28 mouse cellular contexts compared by ENCODE assay signal in the genomic region with DNA sequence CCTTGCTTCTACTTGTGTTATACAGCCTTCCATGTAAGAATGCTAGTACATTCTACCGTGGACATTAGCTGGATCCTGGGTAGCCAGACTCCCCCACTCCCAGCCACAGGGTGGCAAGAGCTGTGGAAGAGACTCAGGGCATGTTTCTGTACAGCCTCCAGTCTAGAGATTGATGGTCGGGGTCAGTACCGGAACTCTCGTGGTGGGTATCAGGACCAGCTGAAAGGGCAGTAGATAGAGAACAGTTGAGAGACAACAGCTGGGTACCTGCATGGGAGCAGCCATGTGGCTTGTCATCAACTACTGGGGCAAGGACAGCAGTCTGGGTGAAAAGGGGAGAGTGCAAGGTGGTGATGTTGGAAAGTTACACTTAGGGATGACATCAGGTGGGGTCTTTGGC. TPM values are rescaled to one million over a fixed set of nuclear protein-coding genes. Genes with fewer than 3 reads are reported as not detected.
A peak's percentile ranks its signal among the peaks of the same experiment; 100 is the strongest.
DNase-seq lines count a peak whose midpoint lies in the region; ATAC-seq and TF ChIP-seq lines count a peak whose summit lies in the region.
"Had no signal": no experiment of that assay in that cellular context is flagged by ENCODE, and none has a peak within 500 bp of the region (broad histone marks: within the 10 kb centered on the region; RNA-seq: fewer than 3 reads in every experiment).

No protein-coding gene starts in this region.

- WGBS in forebrain, embryonic 11.5 days: 96% methylated on average over 4 of the region's 4 CpGs
- 95% methylated on average over 4 of the region's 4 CpGs for WGBS in forebrain, embryonic 14.5 days
- WGBS in kidney, embryonic 15.5 days: 74% methylated on average over 4 of the region's 4 CpGs
- 87% methylated on average over 4 of the region's 4 CpGs for WGBS in limb, embryonic 10.5 days
- WGBS in lung, adult 2 months: 90% methylated on average over 4 of the region's 4 CpGs

- TF ChIP-seq CTCF in lung, adult 2 months (IDR thresholded peaks at IDR 0.05; ENCODE audit: insufficient read depth, low read length): no peak

- H3K27me3 ChIP-seq in forebrain, embryonic 11.5 days (ENCODE audit: control insufficient read depth, insufficient read depth, low read length): no peaks in the 10 kb centered on the region
- no peaks in the 10 kb centered on the region for H3K27me3 ChIP-seq in forebrain, embryonic 14.5 days (replicated peaks; ENCODE audit: control insufficient read depth, insufficient read depth, low read length)
- H3K27me3 ChIP-seq in kidney, embryonic 15.5 days: no peaks in the 10 kb centered on the region
- no peaks in the 10 kb centered on the region for H3K27me3 ChIP-seq in limb, embryonic 10.5 days (ENCODE audit: low read depth, poor library complexity, severe bottlenecking)
- H3K27me3 ChIP-seq: neural tube, embryonic 13.5 days had no signal

- DNase-seq in forebrain, embryonic 11.5 days (ENCODE audit: low spot score): peak; percentile 26
- DNase-seq in forebrain, embryonic 14.5 days (ENCODE audit: low spot score): no peak
- DNase-seq in kidney, adult 18-20 months: no peak
- DNase-seq in limb, embryonic 10.5 days (ENCODE audit: low spot score): no peak
- DNase-seq in layer of hippocampus, adult 11-12 months (ENCODE audit: low spot score): no peak
- no peak for DNase-seq in lung, adult 2 months
- DNase-seq: adrenal gland, postnatal 14 days; cerebellum, adult 11-12 months; cerebellum, postnatal 10 days; gastrocnemius, postnatal 10 days; heart, postnatal 4 days; kidney, adult 8-10 months; kidney, postnatal 10 days; liver; lung, embryonic 14.5 days; lung, postnatal 14 days; right cerebral cortex, postnatal 4 days; thymus, adult 18-20 months; thymus, postnatal 25 days had no signal

- no peak overlapping the region for H3K4me2 ChIP-seq in forebrain, embryonic 11.5 days (ENCODE audit: low read depth, low read length, severe bottlenecking)
- no peak overlapping the region for H3K4me2 ChIP-seq in forebrain, embryonic 14.5 days (ENCODE audit: low read length)
- no peak overlapping the region for H3K4me2 ChIP-seq in kidney, embryonic 15.5 days
- H3K4me2 ChIP-seq: heart, embryonic 11.5 days; hindbrain, embryonic 14.5 days; lung, embryonic 14.5 days; neural tube, embryonic 13.5 days had no signal

- H3K9me3 ChIP-seq in forebrain, embryonic 11.5 days (ENCODE audit: control insufficient read depth, low read length): no peaks in the 10 kb centered on the region
- no peaks in the 10 kb centered on the region for H3K9me3 ChIP-seq in forebrain, embryonic 14.5 days (replicated peaks; ENCODE audit: control insufficient read depth, low read length)
- no peaks in the 10 kb centered on the region for H3K9me3 ChIP-seq in kidney, embryonic 15.5 days (replicated peaks)
- no peaks in the 10 kb centered on the region for H3K9me3 ChIP-seq in limb, embryonic 10.5 days (replicated peaks)
- H3K9me3 ChIP-seq: neural tube, embryonic 13.5 days had no signal

- no peak overlapping the region for H3K4me3 ChIP-seq in forebrain, embryonic 11.5 days (ENCODE audit: low read depth, low read length)
- no peak overlapping the region for H3K4me3 ChIP-seq in forebrain, embryonic 14.5 days (ENCODE audit: low read depth, low read length)
- no peak overlapping the region for H3K4me3 ChIP-seq in kidney, embryonic 15.5 days (replicated peaks)
- no peak overlapping the region for H3K4me3 ChIP-seq in limb, embryonic 10.5 days
- H3K4me3 ChIP-seq in lung, adult 2 months (replicated peaks; ENCODE audit: extremely low read depth, low read depth, low read length): no peak overlapping the region
- H3K4me3 ChIP-seq: neural tube, embryonic 13.5 days had no signal

- ATAC-seq in forebrain, embryonic 11.5 days (replicated peaks; ENCODE audit: low FRiP score): no peak
- ATAC-seq in forebrain, embryonic 14.5 days: no peak
- ATAC-seq in kidney, embryonic 15.5 days (replicated peaks; ENCODE audit: low FRiP score): no peak
- ATAC-seq: inflammation-experienced regulatory T-cells, adult 6 months had no signal

- no peak overlapping the region for H3K27ac ChIP-seq in forebrain, embryonic 11.5 days (ENCODE audit: low read depth, low read length)
- H3K27ac ChIP-seq in forebrain, embryonic 14.5 days (ENCODE audit: low read depth, low read length): no peak overlapping the region
- H3K27ac ChIP-seq in kidney, embryonic 15.5 days: peak overlapping the region; percentile 37; the same call in 1 of the 2 replicates
- H3K27ac ChIP-seq in limb, embryonic 10.5 days: peak overlapping the region; percentile 80
- H3K27ac ChIP-seq: hindbrain, embryonic 14.5 days; liver, embryonic 14.5 days; neural tube, embryonic 13.5 days; stomach, postnatal 0 days had no signal

- no peak overlapping the region for H3K9ac ChIP-seq in forebrain, embryonic 11.5 days (ENCODE audit: low read length)
- no peak overlapping the region for H3K9ac ChIP-seq in forebrain, embryonic 14.5 days (ENCODE audit: low read length)
- no peak overlapping the region for H3K9ac ChIP-seq in kidney, embryonic 15.5 days
- H3K9ac ChIP-seq: hindbrain, embryonic 14.5 days; liver, embryonic 14.5 days; lung, embryonic 14.5 days; neural tube, embryonic 13.5 days had no signal

- no peaks in the 10 kb centered on the region for H3K36me3 ChIP-seq in forebrain, embryonic 11.5 days (ENCODE audit: control insufficient read depth, insufficient read depth, low read length)
- H3K36me3 ChIP-seq in forebrain, embryonic 14.5 days (ENCODE audit: control insufficient read depth, insufficient read depth, low read length): no peaks in the 10 kb centered on the region
- no peaks in the 10 kb centered on the region for H3K36me3 ChIP-seq in kidney, embryonic 15.5 days
- no peaks in the 10 kb centered on the region for H3K36me3 ChIP-seq in limb, embryonic 10.5 days
- H3K36me3 ChIP-seq: neural tube, embryonic 13.5 days had no signal

- 0 out of 2 replicates have a peak, but pooled peaks cover under 1% of the 10 kb centered on the region for H3K4me1 ChIP-seq in forebrain, embryonic 11.5 days (replicated peaks; ENCODE audit: control insufficient read depth, insufficient read depth, low read length)
- H3K4me1 ChIP-seq in forebrain, embryonic 14.5 days (ENCODE audit: control insufficient read depth, insufficient read depth, low read length): no peaks in the 10 kb centered on the region; the same call in 1 of the 2 replicates
- peaks cover 33% of the 10 kb centered on the region for H3K4me1 ChIP-seq in kidney, embryonic 15.5 days
- H3K4me1 ChIP-seq in limb, embryonic 10.5 days: peaks cover 43% of the 10 kb centered on the region
- no peaks in the 10 kb centered on the region for H3K4me1 ChIP-seq in lung, adult 2 months (ENCODE audit: control insufficient read depth, insufficient read depth, low read length)

- TF ChIP-seq POLR2A in lung, adult 2 months (IDR thresholded peaks at IDR 0.05; ENCODE audit: borderline replicate concordance, extremely low read depth, low read depth, low read length): no peak

RNA-seq across cellular contexts. Expression of a gene that starts 5.7 kb away (rescaled TPM):
- 0.15 and 0.72 TPM in 2 replicates for polyA plus RNA-seq in forebrain, embryonic 11.5 days (2014; fragmentation: Nextera tagmentation; extraction: Ambion mirVana)
- 0.10 TPM in 2 replicates for polyA plus RNA-seq in forebrain, embryonic 14.5 days (2014; fragmentation: Nextera tagmentation; extraction: Ambion mirVana)
- polyA plus RNA-seq in kidney, embryonic 15.5 days (2015; fragmentation: Nextera tagmentation; extraction: Ambion mirVana): 0.40 and 0.66 TPM in 2 replicates
- polyA plus RNA-seq in limb, embryonic 10.5 days (2016; fragmentation: Nextera tagmentation; extraction: Ambion mirVana): 0.23 and 0.35 TPM in 2 replicates
- not detected in 2 replicates for polyA plus RNA-seq in lung, adult 2 months (2012; rRNA removed)
- polyA plus RNA-seq: inflammation-experienced regulatory T-cells, adult 6 months; lung, embryonic 14.5 days; neural tube, embryonic 13.5 days; spleen, adult 2 months had no signal

RNA-seq across cellular contexts. Expression of a gene that starts 33.9 kb away (rescaled TPM):
- 0.16 TPM in 1 of 2 replicates, not detected in the other for polyA plus RNA-seq in forebrain, embryonic 11.5 days (2014; fragmentation: Nextera tagmentation; extraction: Ambion mirVana)
- polyA plus RNA-seq in forebrain, embryonic 14.5 days (2014; fragmentation: Nextera tagmentation; extraction: Ambion mirVana): 0.58 and 1.5 TPM in 2 replicates
- polyA plus RNA-seq in kidney, embryonic 15.5 days (2015; fragmentation: Nextera tagmentation; extraction: Ambion mirVana): 1.8 and 3.0 TPM in 2 replicates
- polyA plus RNA-seq in limb, embryonic 10.5 days (2016; fragmentation: Nextera tagmentation; extraction: Ambion mirVana): 0.38 TPM in 2 replicates
- 0.39 and 4.3 TPM in 2 replicates for polyA plus RNA-seq in lung, adult 2 months (2012; rRNA removed)
- polyA plus RNA-seq: inflammation-experienced regulatory T-cells, adult 6 months had no signal

RNA-seq across cellular contexts. Expression of a gene that starts 36.9 kb away (rescaled TPM):
- polyA plus RNA-seq in forebrain, embryonic 11.5 days (2014; fragmentation: Nextera tagmentation; extraction: Ambion mirVana): 5.4 and 5.6 TPM in 2 replicates
- 2.3 and 2.8 TPM in 2 replicates for polyA plus RNA-seq in forebrain, embryonic 14.5 days (2014; fragmentation: Nextera tagmentation; extraction: Ambion mirVana)
- 0.18 and 0.37 TPM in 2 replicates for polyA plus RNA-seq in kidney, embryonic 15.5 days (2015; fragmentation: Nextera tagmentation; extraction: Ambion mirVana)
- 1.1 and 1.4 TPM in 2 replicates for polyA plus RNA-seq in limb, embryonic 10.5 days (2016; fragmentation: Nextera tagmentation; extraction: Ambion mirVana)
- 4.6 TPM in 1 of 2 replicates, not detected in the other for polyA plus RNA-seq in lung, adult 2 months (2012; rRNA removed)
- polyA plus RNA-seq: gonadal fat pad, adult 2 months; inflammation-experienced regulatory T-cells, adult 6 months; spleen, adult 2 months had no signal

Comparison
In these comparisons a context has a peak if more than half of its experiments do, and no peak if none do; other contexts are left out.
1. H3K27ac ChIP-seq: peak in kidney, embryonic 15.5 days (single experiment) and limb, embryonic 10.5 days (single experiment); none in forebrain, embryonic 11.5 days (single experiment) and forebrain, embryonic 14.5 days (single experiment).